Comparison of ENCODE assay signal across 25 mouse cellular contexts in the genomic region with DNA sequence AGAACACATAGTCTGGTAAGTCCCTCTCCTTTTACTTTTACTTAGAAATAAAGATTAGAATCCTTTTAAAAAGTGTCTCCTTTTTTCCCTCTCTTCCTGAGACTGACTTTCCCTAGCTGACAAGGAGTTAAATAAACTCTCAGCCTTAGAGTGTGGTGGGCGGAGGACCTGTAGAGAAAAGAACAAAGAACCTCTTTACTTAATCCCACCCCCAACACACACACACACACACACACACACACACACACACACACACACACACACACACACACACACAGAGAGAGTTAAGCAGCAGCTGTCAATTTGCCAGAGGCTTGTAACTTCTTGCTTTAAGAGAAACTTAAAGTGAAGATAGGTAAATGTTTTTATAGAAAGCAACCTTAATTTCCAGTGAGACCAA. TPM values are rescaled to one million over a fixed set of nuclear protein-coding genes. Genes with fewer than 3 reads are reported as not detected.
"Had no signal": no experiment of that assay in that cellular context is flagged by ENCODE, and none has a peak within 500 bp of the region (broad histone marks: within the 10 kb centered on the region; RNA-seq: fewer than 3 reads in every experiment).

No protein-coding gene starts in this region.

- H3K4me1 ChIP-seq: liver, embryonic 12.5 days; neural tube, embryonic 13.5 days; neural tube, embryonic 15.5 days had no signal

- H3K36me3 ChIP-seq: liver, embryonic 12.5 days; midbrain, embryonic 10.5 days; neural tube, embryonic 13.5 days; neural tube, embryonic 15.5 days had no signal

- H3K4me3 ChIP-seq: liver, embryonic 12.5 days; midbrain, embryonic 10.5 days; myocyte; neural tube, embryonic 13.5 days; neural tube, embryonic 15.5 days had no signal

- H3K27me3 ChIP-seq: neural tube, embryonic 13.5 days; neural tube, embryonic 15.5 days had no signal

- H3K27ac ChIP-seq: liver, embryonic 12.5 days; liver, embryonic 14.5 days; midbrain, embryonic 10.5 days; neural tube, embryonic 13.5 days; neural tube, embryonic 15.5 days had no signal

- DNase-seq: lung, adult 18-20 months; lung, postnatal 10 days; lung, postnatal 36 days; midbrain, embryonic 14.5 days; retina, postnatal 1 day; right cerebral cortex, adult 18-20 months; right cerebral cortex, postnatal 25 days; right cerebral cortex, postnatal 4 days; spleen, adult 18-20 months; thymus, adult 18-20 months; thymus, postnatal 14 days; thymus, postnatal 36 days had no signal

- ATAC-seq: liver, embryonic 12.5 days; midbrain, embryonic 16.5 days had no signal

- H3K9ac ChIP-seq: liver, embryonic 12.5 days; liver, embryonic 14.5 days; neural tube, embryonic 13.5 days; neural tube, embryonic 15.5 days had no signal

- H3K9me3 ChIP-seq: liver, embryonic 12.5 days; midbrain, embryonic 10.5 days; neural tube, embryonic 13.5 days; neural tube, embryonic 15.5 days had no signal

- H3K4me2 ChIP-seq: liver, embryonic 12.5 days; neural tube, embryonic 13.5 days; neural tube, embryonic 15.5 days had no signal

RNA-seq across cellular contexts. Expression of a gene that starts 39.1 kb away (rescaled TPM):
- polyA plus RNA-seq: liver, embryonic 12.5 days; liver, embryonic 14.5 days; liver, embryonic 16.5 days; midbrain, embryonic 10.5 days; midbrain, embryonic 14.5 days; midbrain, embryonic 16.5 days; myocyte; neural tube, embryonic 11.5 days; neural tube, embryonic 13.5 days; neural tube, embryonic 15.5 days; small intestine, adult 2 months; stomach, embryonic 14.5 days; stomach, embryonic 16.5 days; thymus, postnatal 0 days had no signal

RNA-seq across cellular contexts. Expression of a gene that starts 59.7 kb away (rescaled TPM):
- polyA plus RNA-seq: liver, embryonic 12.5 days; liver, embryonic 16.5 days; midbrain, embryonic 10.5 days; midbrain, embryonic 14.5 days; midbrain, embryonic 16.5 days; neural tube, embryonic 11.5 days; neural tube, embryonic 13.5 days; neural tube, embryonic 15.5 days; small intestine, adult 2 months; stomach, embryonic 14.5 days; stomach, embryonic 16.5 days had no signal
